Mouse (Mus musculus) heart, postnatal 14 days (tissue): Measurements from ENCODE around the gene Ccl28. TPM values are rescaled to one million over a fixed set of nuclear protein-coding genes. Genes with fewer than 3 reads are reported as not detected.

Source experiments
- total RNA-seq, 2 experiments: library from RNA; stranded (reverse); gene quantifications; 2 replicates each; pipeline ENCODE4 v1.2.3; 2021

Ccl28 gene
- total RNA-seq, 2 experiments from 2014 or later, result not detected

Other genes starting within 250 kb of the Ccl28 start
- 10 to 100 TPM; 88.3 to 91.1 TPM for gene Paip1, start 195.2 kb upstream of the Ccl28 start, total RNA-seq
- 10 to 100 TPM; 12.2 to 12.4 TPM for gene 4833420G17Rik, start 161.1 kb upstream of the Ccl28 start, total RNA-seq
- gene Tmem267, start 135.8 kb upstream of the Ccl28 start, total RNA-seq, result 1 to 10 TPM; 7.2 to 7.4 TPM
- 1 to 10 TPM in 1 of 2 experiments, under 1 TPM in 1; 0.67 to 1.3 TPM for gene 3110070M22Rik, start 135.4 kb upstream of the Ccl28 start, total RNA-seq
- gene Hmgcs1, start 66.6 kb downstream of the Ccl28 start, total RNA-seq, result 10 to 100 TPM; 50.6 to 51.5 TPM
- under 1 TPM; 0.88 to 0.93 TPM for gene Nim1k, start 132.1 kb downstream of the Ccl28 start, total RNA-seq
- 10 to 100 TPM; 22.9 TPM for gene Zfp131, start 167.1 kb downstream of the Ccl28 start, total RNA-seq
- gene AF067063, start 206.4 kb downstream of the Ccl28 start, total RNA-seq, result not detected
- not detected for gene D13Ertd608e, start 212.2 kb downstream of the Ccl28 start, total RNA-seq